Mouse (Mus musculus): ENCODE data around the gene Chchd3. TPM values are rescaled to one million over a fixed set of nuclear protein-coding genes. Genes with fewer than 3 reads are reported as not detected.

The Chchd3 gene
- polyA plus RNA-seq, 1 experiment from 2014 or later = 134 TPM

DNA sequence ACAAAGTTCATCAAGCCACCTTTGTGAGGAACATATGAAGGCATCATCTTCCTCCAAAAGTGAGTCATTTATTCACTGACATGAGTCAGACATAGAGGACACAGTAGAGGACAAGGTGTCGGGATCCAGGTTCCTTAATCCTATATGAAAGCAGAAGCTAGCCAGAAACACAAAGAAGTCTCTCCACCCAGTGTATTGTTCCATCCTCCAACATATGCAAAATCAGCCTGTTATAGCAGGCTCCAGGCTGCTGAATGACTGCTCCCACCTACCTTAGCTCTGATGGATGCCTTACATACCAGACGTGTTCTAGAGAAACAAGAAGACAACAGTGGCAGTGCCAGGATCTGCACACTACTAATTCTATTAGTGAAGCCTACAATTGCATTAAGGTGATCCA is 91.1 kb downstream of the Chchd3 start:
- Histone ChIP-seq H3K36me3 (ENCODE audit: control insufficient read depth, insufficient read depth) (no peaks in the 10 kb centered on the region; the same call in 1 of the 2 replicates), H3K4me2 (replicated peaks; ENCODE audit: low read depth) (no peak overlapping the region), H3K9me3 (ENCODE audit: control insufficient read depth) (no peaks in the 10 kb centered on the region), H3K27ac (ENCODE audit: low read depth, low read length) (no peak overlapping the region), H3K27me3 (replicated peaks; ENCODE audit: control insufficient read depth, insufficient read depth, low read length) (no peaks in the 10 kb centered on the region), H3K4me3 (ENCODE audit: low read depth, low read length) (no peak overlapping the region), H3K9ac (ENCODE audit: low read depth, low read length) (no peak overlapping the region), H3K4me1 (replicated peaks; ENCODE audit: control insufficient read depth, insufficient read depth, low read length) (no peaks in the 10 kb centered on the region)
- 85% methylated on average over 2 of the region's 2 CpGs for WGBS
- no peak for TF ChIP-seq CTCF (IDR thresholded peaks at IDR 0.05; ENCODE audit: low read depth)
- no peak for ATAC-seq

DNA sequence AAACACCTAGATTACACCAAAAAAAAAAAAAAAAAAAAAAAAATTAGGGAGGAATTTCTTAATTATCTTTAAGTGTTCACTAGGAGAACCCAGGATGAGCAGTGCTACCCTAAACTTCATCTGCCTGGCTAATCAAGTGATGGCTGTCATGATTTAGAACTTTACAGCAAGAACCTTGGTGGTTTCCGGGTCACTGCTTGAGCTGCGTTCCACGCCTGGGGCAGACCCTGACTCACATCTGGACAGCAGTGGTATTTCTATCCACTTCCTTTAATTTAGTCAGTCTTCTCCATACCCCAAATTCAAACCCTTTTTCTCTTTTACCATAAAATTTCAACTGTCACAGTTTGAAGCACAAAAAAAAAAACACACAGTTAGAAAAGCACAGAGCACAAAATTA is 98.0 kb downstream of the Chchd3 start:
- Histone ChIP-seq H3K4me2 (replicated peaks; ENCODE audit: low read depth) (no peak overlapping the region), H3K4me3 (ENCODE audit: low read depth, low read length) (no peak overlapping the region), H3K4me1 (replicated peaks; ENCODE audit: control insufficient read depth, insufficient read depth, low read length) (0 out of 2 replicates have a peak, but pooled peaks cover 2% of the 10 kb centered on the region), H3K27me3 (replicated peaks; ENCODE audit: control insufficient read depth, insufficient read depth, low read length) (no peaks in the 10 kb centered on the region), H3K9me3 (ENCODE audit: control insufficient read depth) (no peaks in the 10 kb centered on the region), H3K9ac (ENCODE audit: low read depth, low read length) (no peak overlapping the region), H3K27ac (ENCODE audit: low read depth, low read length) (no peak overlapping the region), H3K36me3 (ENCODE audit: control insufficient read depth, insufficient read depth) (no peaks in the 10 kb centered on the region)
- 91% methylated on average over 3 of the region's 3 CpGs for WGBS
- ATAC-seq = no peak
- TF ChIP-seq CTCF (IDR thresholded peaks at IDR 0.05; ENCODE audit: low read depth) = no peak

DNA sequence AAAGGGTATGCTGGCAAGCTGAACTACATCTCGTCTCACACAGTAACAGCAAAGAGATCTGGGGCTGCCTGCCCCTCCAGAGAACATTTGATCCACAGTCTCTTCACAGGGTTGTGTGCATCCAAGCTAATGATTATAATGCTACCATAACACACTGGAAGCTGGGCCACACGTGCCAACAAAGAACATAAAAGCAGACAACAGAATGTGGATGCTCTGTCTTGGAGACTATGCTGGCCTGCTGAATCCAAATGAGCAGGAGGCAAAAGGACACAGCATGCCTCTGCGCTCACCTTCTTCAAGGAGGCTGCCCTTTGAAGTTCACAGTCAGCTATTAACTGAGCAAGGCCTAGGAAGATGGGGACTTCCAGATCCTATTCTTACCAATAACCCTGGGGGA is 98.6 kb downstream of the Chchd3 start:
- H3K36me3 ChIP-seq (ENCODE audit: control insufficient read depth, insufficient read depth) = no peaks in the 10 kb centered on the region
- no peak for TF ChIP-seq CTCF (IDR thresholded peaks at IDR 0.05; ENCODE audit: low read depth)
- no peak for ATAC-seq
- H3K4me2 ChIP-seq (replicated peaks; ENCODE audit: low read depth) = no peak overlapping the region
- no peak overlapping the region for H3K4me3 ChIP-seq (ENCODE audit: low read depth, low read length)
- no peak overlapping the region for H3K27ac ChIP-seq (ENCODE audit: low read depth, low read length)
- H3K27me3 ChIP-seq (replicated peaks; ENCODE audit: control insufficient read depth, insufficient read depth, low read length) = no peaks in the 10 kb centered on the region
- 86% methylated on average over 3 of the region's 3 CpGs for WGBS
- H3K4me1 ChIP-seq (replicated peaks; ENCODE audit: control insufficient read depth, insufficient read depth, low read length) = 0 out of 2 replicates have a peak, but pooled peaks cover 2% of the 10 kb centered on the region
- H3K9ac ChIP-seq (ENCODE audit: low read depth, low read length) = no peak overlapping the region
- no peaks in the 10 kb centered on the region for H3K9me3 ChIP-seq (ENCODE audit: control insufficient read depth)

DNA sequence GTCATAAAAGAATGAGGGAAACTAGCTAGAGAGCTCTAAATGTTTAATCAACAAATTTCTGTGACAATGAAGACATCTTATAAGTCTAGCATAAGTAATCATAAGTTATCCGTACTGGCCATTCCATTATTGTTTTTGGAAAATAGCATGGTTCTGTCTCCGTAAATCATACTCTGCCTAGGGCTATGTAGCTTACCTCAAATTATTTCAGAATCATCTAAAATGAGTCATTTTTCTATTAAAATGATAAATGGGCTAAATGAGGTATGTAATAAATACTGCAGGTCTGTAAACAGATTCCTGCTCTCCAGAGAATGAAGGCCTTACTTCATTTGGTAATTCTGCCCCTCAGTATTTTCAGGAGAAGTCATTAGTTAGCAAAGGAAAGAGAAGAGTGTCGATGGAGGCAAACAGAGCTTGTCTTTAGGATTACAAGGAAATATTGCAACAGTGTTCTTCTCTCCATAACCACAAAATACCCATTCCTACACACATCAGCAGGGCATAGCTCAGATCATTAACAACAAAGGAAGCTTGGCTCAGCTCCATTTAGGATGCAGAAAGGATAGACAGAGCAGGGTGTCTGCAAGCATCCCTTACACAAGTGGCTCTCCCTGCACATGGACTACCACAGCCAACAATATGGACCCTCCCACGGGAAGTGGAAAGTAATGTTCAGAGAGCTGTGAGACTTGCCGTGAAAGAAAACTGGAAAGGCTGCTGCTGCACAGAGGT is 100.1 kb downstream of the Chchd3 start:
- no peak overlapping the region for H3K9ac ChIP-seq (ENCODE audit: low read depth, low read length)
- TF ChIP-seq CTCF (IDR thresholded peaks at IDR 0.05; ENCODE audit: low read depth) = no peak
- H3K4me3 ChIP-seq (ENCODE audit: low read depth, low read length) = no peak overlapping the region
- no peak for ATAC-seq
- H3K4me1 ChIP-seq (replicated peaks; ENCODE audit: control insufficient read depth, insufficient read depth, low read length) = 0 out of 2 replicates have a peak, but pooled peaks cover 2% of the 10 kb centered on the region
- H3K27ac ChIP-seq (ENCODE audit: low read depth, low read length) = no peak overlapping the region
- 62% methylated on average over 5 of the region's 5 CpGs for WGBS
- H3K36me3 ChIP-seq (ENCODE audit: control insufficient read depth, insufficient read depth) = no peaks in the 10 kb centered on the region
- H3K27me3 ChIP-seq (replicated peaks; ENCODE audit: control insufficient read depth, insufficient read depth, low read length) = no peaks in the 10 kb centered on the region
- no peaks in the 10 kb centered on the region for H3K9me3 ChIP-seq (ENCODE audit: control insufficient read depth)
- no peak overlapping the region for H3K4me2 ChIP-seq (replicated peaks; ENCODE audit: low read depth)

DNA sequence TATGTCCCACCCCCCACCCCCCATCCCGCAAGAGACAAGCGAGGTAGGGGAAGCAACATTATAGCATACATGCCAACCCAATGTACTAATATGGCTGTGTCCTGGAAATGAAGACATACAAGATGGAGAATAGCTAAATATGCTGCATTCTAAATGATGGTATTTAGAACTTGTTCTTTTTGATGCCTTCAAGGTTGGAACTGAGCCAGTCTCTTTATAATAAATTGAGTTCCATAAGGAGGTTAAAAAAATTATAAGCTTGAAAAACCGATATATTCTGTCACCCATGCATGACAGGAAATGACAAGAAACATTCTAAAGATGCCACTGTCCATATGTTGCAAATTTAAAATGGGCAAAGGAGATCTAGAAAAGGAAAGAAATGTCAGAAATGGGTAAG is 104.6 kb downstream of the Chchd3 start:
- no peaks in the 10 kb centered on the region for H3K4me1 ChIP-seq (replicated peaks; ENCODE audit: control insufficient read depth, insufficient read depth, low read length)
- ATAC-seq = no peak
- H3K4me2 ChIP-seq (replicated peaks; ENCODE audit: low read depth) = no peak overlapping the region
- H3K27ac ChIP-seq (ENCODE audit: low read depth, low read length) = no peak overlapping the region
- no peak for TF ChIP-seq CTCF (IDR thresholded peaks at IDR 0.05; ENCODE audit: low read depth)
- no peaks in the 10 kb centered on the region for H3K27me3 ChIP-seq (replicated peaks; ENCODE audit: control insufficient read depth, insufficient read depth, low read length)
- H3K9me3 ChIP-seq (ENCODE audit: control insufficient read depth) = no peaks in the 10 kb centered on the region
- no peaks in the 10 kb centered on the region for H3K36me3 ChIP-seq (ENCODE audit: control insufficient read depth, insufficient read depth)
- WGBS = 91% methylated on average over 3 of the region's 3 CpGs
- H3K4me3 ChIP-seq (ENCODE audit: low read depth, low read length) = no peak overlapping the region
- no peak overlapping the region for H3K9ac ChIP-seq (ENCODE audit: low read depth, low read length)

DNA sequence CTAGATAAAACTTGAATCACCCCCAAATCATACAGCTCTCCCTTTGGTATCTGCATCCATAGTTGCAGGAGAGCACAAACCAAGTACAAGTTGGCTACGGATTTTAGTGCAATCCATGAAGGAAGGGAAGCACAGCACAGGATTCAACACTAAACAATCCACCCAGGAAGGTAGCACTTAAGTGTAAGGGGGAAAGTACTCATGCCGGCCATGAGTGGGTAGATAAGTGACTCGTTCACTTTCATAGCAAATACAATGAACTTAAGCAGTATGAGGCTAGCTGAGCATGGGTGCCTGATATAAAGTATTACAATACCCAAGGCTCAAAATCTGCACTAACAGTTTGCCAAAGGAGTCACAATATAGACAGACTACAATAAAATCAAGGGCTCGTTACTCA is 109.1 kb downstream of the Chchd3 start:
- Histone ChIP-seq H3K9me3 (ENCODE audit: control insufficient read depth) (no peaks in the 10 kb centered on the region), H3K36me3 (ENCODE audit: control insufficient read depth, insufficient read depth) (no peaks in the 10 kb centered on the region), H3K27me3 (replicated peaks; ENCODE audit: control insufficient read depth, insufficient read depth, low read length) (no peaks in the 10 kb centered on the region), H3K27ac (ENCODE audit: low read depth, low read length) (no peak overlapping the region), H3K4me3 (ENCODE audit: low read depth, low read length) (no peak overlapping the region), H3K4me1 (replicated peaks; ENCODE audit: control insufficient read depth, insufficient read depth, low read length) (no peaks in the 10 kb centered on the region), H3K4me2 (replicated peaks; ENCODE audit: low read depth) (no peak overlapping the region), H3K9ac (ENCODE audit: low read depth, low read length) (no peak overlapping the region)
- TF ChIP-seq CTCF (IDR thresholded peaks at IDR 0.05; ENCODE audit: low read depth) = no peak
- 74% methylated on average over 4 of the region's 4 CpGs for WGBS
- no peak for ATAC-seq
